Mouse (Mus musculus): ENCODE measurements at regions not wholly inside any gene's neighbourhood (a gene's known extent, or its start where the extent isn't known, plus 50 kb on each side); places are given as distances from the start of the nearest gene placed in this dataset.

DNA sequence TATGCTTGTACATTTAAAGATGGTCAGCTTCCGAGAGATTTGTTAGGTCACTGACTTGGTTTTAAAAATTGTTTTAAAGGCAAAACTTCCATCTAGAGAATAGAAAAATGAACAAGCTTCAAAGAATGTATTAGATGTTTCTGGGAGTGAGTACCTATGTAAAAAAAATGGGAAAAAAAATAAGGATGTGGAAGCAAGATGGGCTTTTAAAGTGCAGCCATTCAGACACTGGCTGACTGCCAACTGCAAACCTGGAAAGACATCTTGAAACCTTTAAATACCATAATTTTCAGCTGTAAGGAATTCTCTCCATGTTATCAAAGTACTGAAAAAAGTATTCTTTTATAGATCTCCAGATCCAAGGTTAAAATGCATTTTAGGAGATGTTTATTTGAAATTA lies 315.7 kb downstream of the Fgf10 start:
- Histone ChIP-seq H3K27me3 (no peaks in the 10 kb centered on the region), H3K9ac (no peak overlapping the region)

DNA sequence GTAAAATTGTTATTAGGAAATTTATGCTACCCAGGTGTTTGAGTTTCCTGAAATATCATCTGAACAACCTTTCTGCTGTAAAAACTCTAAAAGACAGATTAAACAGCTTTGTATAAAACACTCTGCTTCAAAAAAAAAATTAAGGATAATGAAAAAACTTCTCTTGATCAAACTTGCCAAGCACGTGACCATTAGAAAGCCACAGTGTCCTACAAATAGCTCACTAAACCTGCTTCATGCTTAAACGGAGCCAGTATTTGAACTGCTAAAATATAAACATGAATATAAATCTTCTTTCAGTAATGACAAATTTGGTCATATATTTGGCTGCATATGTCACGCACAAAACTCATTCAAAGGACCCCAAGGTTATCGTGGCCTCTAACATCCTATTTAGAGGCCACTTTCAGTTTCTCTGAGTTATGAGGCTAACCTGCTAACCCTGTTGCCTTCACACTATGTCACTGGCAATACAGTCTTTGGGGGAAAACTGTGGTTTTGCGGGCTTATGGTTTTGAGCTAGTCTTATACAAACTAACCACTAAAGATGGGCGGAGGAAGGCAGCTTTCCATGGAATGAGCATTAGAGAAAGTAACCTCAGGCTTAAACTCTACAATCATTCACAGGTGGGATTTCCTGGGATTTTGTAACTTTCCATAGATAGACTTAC lies 355.8 kb downstream of the Fgf10 start:
- WGBS: 89% methylated on average over 6 of the region's 6 CpGs
- H3K36me3 ChIP-seq: no peaks in the 10 kb centered on the region
- no peaks in the 10 kb centered on the region for H3K4me1 ChIP-seq (replicated peaks)
- ATAC-seq (ENCODE audit: low read depth): no peak
- no peaks in the 10 kb centered on the region for H3K9me3 ChIP-seq
- no peak overlapping the region for H3K9ac ChIP-seq
- no peaks in the 10 kb centered on the region for H3K27me3 ChIP-seq
- no peak overlapping the region for H3K4me3 ChIP-seq
- H3K4me2 ChIP-seq: no peak overlapping the region
- no peak overlapping the region for H3K27ac ChIP-seq (replicated peaks)

More for the DNA sequence above, 315.7 kb downstream of the Fgf10 start:
- no peak for ATAC-seq (ENCODE audit: low read depth)
- Histone ChIP-seq H3K27ac (replicated peaks) (no peak overlapping the region), H3K4me1 (replicated peaks) (peaks cover 7% of the 10 kb centered on the region), H3K4me2 (no peak overlapping the region), H3K36me3 (no peaks in the 10 kb centered on the region), H3K9me3 (no peaks in the 10 kb centered on the region), H3K4me3 (no peak overlapping the region)
- WGBS: 83% methylated on average over 1 of the region's 1 CpGs

DNA sequence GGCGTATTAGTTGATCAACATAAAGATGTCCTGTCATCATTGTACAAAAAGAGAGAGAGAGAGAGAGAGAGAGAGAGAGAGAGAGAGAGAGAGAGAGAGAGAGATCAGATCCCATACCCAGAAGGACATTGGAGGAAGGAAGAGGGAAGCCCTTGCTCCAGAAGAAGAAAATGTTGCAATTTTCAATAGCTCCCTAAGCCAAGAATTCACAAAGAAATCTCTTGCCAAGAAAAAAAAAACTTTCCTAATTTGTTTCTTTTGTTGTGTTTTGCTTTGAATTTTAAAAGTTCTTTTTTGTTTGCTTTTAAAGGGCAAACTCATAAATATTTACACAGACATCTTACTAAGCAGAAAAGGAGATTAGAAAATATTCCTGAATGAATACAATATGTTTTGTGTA lies 370.0 kb downstream of the Fgf10 start:
- H3K27me3 ChIP-seq: no peaks in the 10 kb centered on the region
- H3K36me3 ChIP-seq: no peaks in the 10 kb centered on the region
- H3K4me3 ChIP-seq: no peak overlapping the region
- no peaks in the 10 kb centered on the region for H3K4me1 ChIP-seq (replicated peaks)
- 94% methylated on average over 1 of the region's 1 CpGs for WGBS
- no peak overlapping the region for H3K9ac ChIP-seq
- no peak overlapping the region for H3K4me2 ChIP-seq
- no peak overlapping the region for H3K27ac ChIP-seq (replicated peaks)
- H3K9me3 ChIP-seq: no peaks in the 10 kb centered on the region
- ATAC-seq (ENCODE audit: low read depth): no peak

DNA sequence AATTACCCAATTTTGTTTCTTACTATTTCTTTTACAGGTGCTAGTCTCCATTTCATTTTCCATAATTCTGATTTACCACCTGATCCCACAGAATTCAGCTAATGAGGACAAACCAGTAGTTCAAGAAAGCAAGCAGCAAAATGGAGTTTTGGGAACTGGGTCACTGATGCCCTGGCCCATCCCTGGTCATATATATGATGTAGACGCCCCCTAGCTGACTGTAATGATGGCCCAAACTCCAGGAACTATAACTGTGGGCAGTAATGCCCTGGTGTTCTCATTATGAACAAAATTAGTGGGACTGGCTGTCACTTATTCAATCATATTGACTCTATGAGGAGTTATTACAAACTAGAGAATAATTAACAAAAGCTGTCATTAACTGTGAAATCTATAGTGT lies 375.5 kb downstream of the Fgf10 start:
- no peaks in the 10 kb centered on the region for H3K4me1 ChIP-seq (replicated peaks)
- no peak overlapping the region for H3K4me3 ChIP-seq
- WGBS: 69% methylated on average over 1 of the region's 1 CpGs
- no peaks in the 10 kb centered on the region for H3K9me3 ChIP-seq
- ATAC-seq (ENCODE audit: low read depth): no peak
- no peaks in the 10 kb centered on the region for H3K36me3 ChIP-seq
- no peaks in the 10 kb centered on the region for H3K27me3 ChIP-seq
- H3K27ac ChIP-seq (replicated peaks): no peak overlapping the region
- H3K9ac ChIP-seq: no peak overlapping the region
- H3K4me2 ChIP-seq: no peak overlapping the region

DNA sequence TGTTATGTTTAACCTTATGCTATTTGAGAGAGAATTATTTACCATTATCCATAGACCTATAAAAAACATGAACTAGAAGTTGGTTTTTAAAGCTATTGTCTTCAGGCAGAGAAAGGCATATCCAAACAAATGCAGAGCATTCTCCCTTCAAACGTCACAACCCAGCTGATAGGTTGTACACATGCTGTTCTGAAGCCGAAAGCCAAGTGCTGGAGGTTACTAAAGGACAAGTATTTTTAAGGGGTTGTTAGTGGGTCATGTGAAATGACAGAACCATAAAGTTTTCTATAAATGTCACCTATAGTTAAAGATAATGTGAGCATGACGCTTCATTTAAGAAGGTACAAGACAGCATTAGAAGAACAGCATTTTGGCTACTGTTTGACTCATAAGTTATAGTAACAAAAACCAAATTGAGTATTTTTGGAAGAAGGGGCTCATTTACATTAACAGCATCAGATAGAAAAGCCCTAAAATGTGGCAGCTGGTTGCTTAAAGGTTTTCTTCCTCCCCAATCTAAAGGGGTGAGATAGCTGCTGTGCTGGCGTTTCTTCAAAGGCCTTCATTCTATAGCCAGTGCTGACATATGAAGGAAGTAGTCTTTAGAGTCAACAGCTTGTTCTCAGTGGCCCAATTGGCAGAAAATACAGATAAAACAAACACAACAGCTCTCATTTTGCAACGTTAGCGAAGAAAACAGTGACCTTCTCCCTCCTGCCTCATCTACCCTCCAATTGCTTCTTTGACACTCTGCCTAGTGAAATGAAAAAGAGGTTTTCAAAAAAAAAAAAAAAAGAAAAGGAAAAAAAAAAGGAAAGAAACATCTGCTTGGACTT lies 359.4 kb upstream of the Paip1 start:
- no peak for ATAC-seq (ENCODE audit: low read depth)
- no peaks in the 10 kb centered on the region for H3K9me3 ChIP-seq
- no peaks in the 10 kb centered on the region for H3K27me3 ChIP-seq
- no peak overlapping the region for H3K9ac ChIP-seq
- H3K27ac ChIP-seq (replicated peaks): no peak overlapping the region
- WGBS: 88% methylated on average over 6 of the region's 6 CpGs
- H3K4me1 ChIP-seq (replicated peaks): no peaks in the 10 kb centered on the region
- H3K4me3 ChIP-seq: no peak overlapping the region
- H3K36me3 ChIP-seq: no peaks in the 10 kb centered on the region
- no peak overlapping the region for H3K4me2 ChIP-seq

DNA sequence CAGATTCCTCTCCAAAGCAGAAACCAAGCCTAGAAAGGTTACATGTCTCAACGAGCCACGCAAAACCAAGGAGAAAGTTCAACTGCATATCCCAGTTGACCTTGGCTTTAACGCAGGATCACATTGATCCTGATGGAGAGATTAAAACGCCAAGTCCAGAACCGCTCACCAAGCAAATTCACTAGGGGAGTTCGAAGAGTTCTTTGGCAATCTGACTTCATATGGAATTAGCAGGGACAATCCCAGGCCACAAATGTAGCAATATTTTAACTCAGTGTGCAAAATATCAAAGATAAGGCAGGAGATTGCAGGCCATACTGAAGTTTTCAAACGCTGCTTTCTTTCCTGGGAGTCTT lies 358.8 kb upstream of the Paip1 start:
- no peak overlapping the region for H3K9ac ChIP-seq
- 90% methylated on average over 7 of the region's 7 CpGs for WGBS

DNA sequence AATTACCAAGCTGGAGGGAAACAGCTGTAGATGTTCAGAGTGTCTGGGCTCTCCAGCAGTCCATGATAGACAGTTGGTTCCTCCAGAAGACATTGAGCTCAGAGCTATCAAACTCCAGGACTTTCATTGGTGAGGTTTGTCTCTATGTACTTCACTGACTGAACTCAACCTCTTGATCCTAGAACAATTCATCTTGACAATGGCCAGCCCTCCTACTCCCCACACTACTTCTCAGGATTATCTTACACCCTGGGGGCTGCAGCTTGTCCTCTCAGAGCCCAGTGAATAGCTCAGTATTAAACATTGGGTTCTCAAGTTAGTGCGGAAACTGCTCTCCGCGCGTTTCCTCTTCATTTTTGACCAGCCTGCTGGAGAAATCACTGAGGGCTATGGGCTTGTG lies 349.2 kb upstream of the Paip1 start:
- WGBS: 89% methylated on average over 4 of the region's 4 CpGs

More for the DNA sequence above, 358.8 kb upstream of the Paip1 start:
- Histone ChIP-seq H3K27me3 (no peaks in the 10 kb centered on the region), H3K4me2 (no peak overlapping the region), H3K36me3 (no peaks in the 10 kb centered on the region), H3K4me1 (replicated peaks) (no peaks in the 10 kb centered on the region), H3K9me3 (no peaks in the 10 kb centered on the region), H3K27ac (replicated peaks) (no peak overlapping the region), H3K4me3 (no peak overlapping the region)
- ATAC-seq (ENCODE audit: low read depth): no peak

DNA sequence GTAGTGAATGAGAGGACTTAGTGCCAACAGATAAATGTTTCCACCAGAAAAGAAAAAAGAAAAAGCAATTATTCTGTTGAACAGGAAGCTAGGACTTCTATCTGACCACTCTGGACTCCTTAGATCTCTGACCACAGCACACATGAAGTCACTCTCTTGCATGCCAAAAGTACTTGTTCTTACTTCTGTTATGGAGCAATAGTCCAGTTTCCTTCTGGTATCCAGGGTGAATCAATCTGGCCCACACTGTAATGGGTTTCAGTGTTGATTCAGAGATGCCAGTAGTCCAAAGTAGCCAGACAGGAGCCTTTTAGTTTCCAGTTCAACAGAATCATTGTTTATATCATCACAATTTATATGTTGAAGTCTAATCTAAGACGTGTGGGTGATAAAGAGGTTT lies 346.7 kb upstream of the Paip1 start:
- no peak overlapping the region for H3K27ac ChIP-seq (replicated peaks)
- no peak for ATAC-seq (ENCODE audit: low read depth)
- H3K4me1 ChIP-seq (replicated peaks): no peaks in the 10 kb centered on the region
- no peaks in the 10 kb centered on the region for H3K36me3 ChIP-seq
- H3K4me3 ChIP-seq: no peak overlapping the region
- H3K27me3 ChIP-seq: no peaks in the 10 kb centered on the region
- 55% methylated on average over 1 of the region's 1 CpGs for WGBS
- no peak overlapping the region for H3K9ac ChIP-seq
- no peaks in the 10 kb centered on the region for H3K9me3 ChIP-seq
- no peak overlapping the region for H3K4me2 ChIP-seq

More for the DNA sequence above, 349.2 kb upstream of the Paip1 start:
- no peaks in the 10 kb centered on the region for H3K4me1 ChIP-seq (replicated peaks)
- no peak overlapping the region for H3K27ac ChIP-seq (replicated peaks)
- H3K27me3 ChIP-seq: no peaks in the 10 kb centered on the region
- no peak overlapping the region for H3K4me2 ChIP-seq
- H3K9ac ChIP-seq: no peak overlapping the region
- H3K4me3 ChIP-seq: no peak overlapping the region
- no peak for ATAC-seq (ENCODE audit: low read depth)
- no peaks in the 10 kb centered on the region for H3K9me3 ChIP-seq
- H3K36me3 ChIP-seq: no peaks in the 10 kb centered on the region

DNA sequence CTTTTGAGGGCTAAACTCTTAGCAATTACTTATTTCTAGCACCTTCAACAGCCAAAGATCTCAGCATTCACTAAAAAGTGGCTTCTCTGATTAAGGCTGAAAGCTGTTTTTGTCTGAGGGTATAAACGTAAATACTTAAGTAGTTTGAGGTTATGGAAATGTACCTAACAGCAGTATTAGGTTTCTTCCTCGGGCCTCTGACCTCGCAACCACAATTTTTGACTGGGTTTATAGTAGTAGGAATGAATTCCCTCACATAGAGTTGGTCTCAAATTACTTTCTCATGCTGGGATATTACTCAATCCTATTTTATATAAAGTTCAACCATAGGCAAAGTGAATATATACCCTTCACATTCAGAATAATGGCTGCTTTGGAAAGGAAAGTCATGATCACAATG lies 310.5 kb upstream of the Paip1 start:
- Histone ChIP-seq H3K27ac (replicated peaks) (no peak overlapping the region), H3K36me3 (no peaks in the 10 kb centered on the region), H3K9ac (no peak overlapping the region), H3K4me3 (no peak overlapping the region), H3K4me2 (no peak overlapping the region), H3K4me1 (replicated peaks) (no peaks in the 10 kb centered on the region), H3K27me3 (no peaks in the 10 kb centered on the region), H3K9me3 (no peaks in the 10 kb centered on the region)
- ATAC-seq (ENCODE audit: low read depth): no peak
- WGBS: 83% methylated on average over 3 of the region's 3 CpGs

DNA sequence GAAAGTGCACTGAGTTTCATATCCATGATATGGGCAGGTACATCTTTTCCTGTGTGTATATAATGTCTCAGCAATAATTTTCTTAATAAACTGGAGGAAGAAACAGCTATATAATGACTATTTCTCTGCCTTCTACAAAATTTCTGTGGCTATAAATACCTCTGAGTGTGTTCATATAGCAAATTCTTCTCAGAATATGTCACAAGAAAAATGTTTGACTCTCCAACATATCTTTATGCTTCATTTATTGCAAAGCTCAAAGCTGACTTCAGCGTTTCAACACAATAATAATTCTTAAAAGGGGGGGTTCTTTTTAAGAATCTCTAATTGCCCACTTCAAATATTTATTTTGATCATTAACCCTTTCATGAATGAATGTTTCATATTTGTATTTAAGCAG lies 310.0 kb upstream of the Paip1 start:
- Histone ChIP-seq H3K27me3 (no peaks in the 10 kb centered on the region), H3K27ac (replicated peaks) (no peak overlapping the region), H3K4me3 (no peak overlapping the region), H3K4me2 (no peak overlapping the region), H3K36me3 (no peaks in the 10 kb centered on the region), H3K9me3 (no peaks in the 10 kb centered on the region), H3K9ac (no peak overlapping the region), H3K4me1 (replicated peaks) (no peaks in the 10 kb centered on the region)
- no peak for ATAC-seq (ENCODE audit: low read depth)
- WGBS: 70% methylated on average over 1 of the region's 1 CpGs

DNA sequence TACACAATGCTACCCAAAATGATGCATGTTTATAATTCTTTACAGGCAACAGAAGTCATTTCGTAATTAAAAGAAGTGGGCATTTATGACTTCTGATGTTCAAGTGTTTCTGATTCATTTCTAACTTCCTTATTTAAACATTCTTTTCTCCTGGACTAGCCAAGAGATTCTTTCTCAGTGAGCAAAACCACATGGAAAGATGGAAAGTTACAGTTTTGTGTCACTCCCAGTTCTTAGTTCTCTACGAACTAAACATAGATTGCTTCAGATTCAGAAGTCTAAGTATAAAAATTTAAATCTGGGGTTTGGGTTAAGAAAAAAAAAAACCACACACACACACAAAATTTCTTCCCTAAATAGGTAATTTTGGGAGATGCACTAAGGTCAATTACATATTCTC lies 288.0 kb upstream of the Paip1 start:
- H3K9ac ChIP-seq: no peak overlapping the region
- no peaks in the 10 kb centered on the region for H3K9me3 ChIP-seq
- no peak overlapping the region for H3K27ac ChIP-seq (replicated peaks)
- no peak for ATAC-seq (ENCODE audit: low read depth)
- no peaks in the 10 kb centered on the region for H3K36me3 ChIP-seq
- H3K27me3 ChIP-seq: no peaks in the 10 kb centered on the region
- WGBS: 89% methylated on average over 2 of the region's 2 CpGs
- H3K4me1 ChIP-seq (replicated peaks): no peaks in the 10 kb centered on the region
- H3K4me2 ChIP-seq: no peak overlapping the region
- no peak overlapping the region for H3K4me3 ChIP-seq

DNA sequence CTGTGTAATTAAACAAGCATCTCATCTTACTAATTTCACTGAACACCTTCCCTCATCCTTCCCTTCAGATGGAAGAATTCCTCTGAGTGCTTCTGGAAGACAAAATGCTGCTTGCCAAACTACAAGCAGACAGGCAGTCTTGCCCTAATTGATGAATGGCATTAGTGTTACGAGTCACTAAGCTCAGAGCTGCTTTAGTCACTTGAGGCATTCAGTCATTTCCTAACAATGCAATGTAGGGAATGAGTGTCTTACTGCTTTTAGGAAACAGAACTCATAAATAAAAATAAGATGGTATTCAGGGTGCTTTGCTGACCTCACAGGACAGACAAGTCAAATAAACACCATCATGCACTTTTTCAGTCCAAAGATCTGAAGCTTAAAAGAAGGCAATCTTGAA lies 285.1 kb upstream of the Paip1 start:
- Histone ChIP-seq H3K4me1 (replicated peaks) (no peaks in the 10 kb centered on the region), H3K27me3 (no peaks in the 10 kb centered on the region), H3K9me3 (no peaks in the 10 kb centered on the region), H3K9ac (no peak overlapping the region), H3K4me3 (no peak overlapping the region), H3K36me3 (no peaks in the 10 kb centered on the region), H3K27ac (replicated peaks) (no peak overlapping the region), H3K4me2 (no peak overlapping the region)
- 0% methylated on average over 1 of the region's 1 CpGs for WGBS
- no peak for ATAC-seq (ENCODE audit: low read depth)

DNA sequence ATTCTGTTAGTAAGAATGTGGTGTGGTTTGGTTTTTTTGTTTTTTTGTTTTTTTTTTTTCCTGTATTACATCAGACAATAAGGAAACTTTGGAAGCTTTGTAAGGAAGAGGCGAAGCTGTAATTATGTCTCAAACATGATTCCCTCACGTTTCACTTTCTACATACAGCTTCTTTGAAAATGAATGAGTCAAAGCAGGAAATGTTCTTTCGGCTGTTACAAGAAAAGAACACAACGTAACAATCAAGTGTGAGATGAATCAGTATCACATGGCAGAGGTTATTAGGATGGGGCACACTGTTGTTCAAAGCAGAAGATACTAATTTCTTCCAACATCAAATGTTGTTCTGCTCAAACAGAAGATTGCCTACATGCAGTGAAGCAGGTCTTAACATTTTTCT lies 282.7 kb upstream of the Paip1 start:
- H3K9me3 ChIP-seq: no peaks in the 10 kb centered on the region
- H3K27ac ChIP-seq (replicated peaks): no peak overlapping the region
- H3K36me3 ChIP-seq: no peaks in the 10 kb centered on the region
- ATAC-seq (ENCODE audit: low read depth): no peak
- H3K4me3 ChIP-seq: no peak overlapping the region
- no peaks in the 10 kb centered on the region for H3K27me3 ChIP-seq
- H3K4me2 ChIP-seq: no peak overlapping the region
- no peaks in the 10 kb centered on the region for H3K4me1 ChIP-seq (replicated peaks)
- WGBS: 81% methylated on average over 4 of the region's 4 CpGs
- no peak overlapping the region for H3K9ac ChIP-seq
